Mouse (Mus musculus) urinary bladder, postnatal 14 days (tissue): ENCODE data around the gene Psmd3.

Experiments
- DNase-seq: peaks from one replicate; pipeline ENCODE4 v3.0.0; 2021; ENCODE audit warnings: low spot score

Gene Psmd3

DNA sequence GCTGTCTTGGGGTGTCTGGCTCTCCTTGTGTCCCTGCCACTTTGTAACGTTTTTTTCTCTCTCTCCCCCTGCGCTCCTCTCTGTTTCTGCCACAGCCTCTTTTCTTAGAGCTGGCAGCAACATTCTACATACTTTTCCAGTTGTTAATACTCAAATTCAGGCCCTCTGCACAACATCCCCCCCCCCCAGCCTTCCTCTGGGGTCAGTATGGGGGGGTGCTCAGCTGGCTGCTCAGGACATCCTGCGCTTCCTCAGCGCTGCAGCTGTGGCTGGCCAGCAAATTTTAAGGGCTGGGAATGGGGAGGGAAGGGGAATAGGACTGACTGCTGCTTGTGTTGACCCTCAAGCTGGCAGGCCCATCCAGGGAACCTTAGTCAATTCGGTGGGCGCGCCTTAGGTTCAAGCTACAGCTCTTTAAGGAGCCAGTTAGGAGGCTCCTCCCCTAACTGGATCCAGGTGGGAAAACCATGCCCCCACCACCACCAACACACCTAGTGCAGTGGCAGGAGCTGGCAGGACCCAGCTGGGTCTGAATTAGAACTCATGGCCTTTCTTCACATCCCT is 62.2 kb downstream of the Psmd3 start:
- DNase-seq = no peak
